Mouse (Mus musculus) gastrocnemius, adult 8-10 months (tissue): Measurements from ENCODE around the gene Pds5a. TPM values are rescaled to one million over a fixed set of nuclear protein-coding genes. Genes with fewer than 3 reads are reported as not detected.

Experiments used
- DNase-seq, 2 experiments: peaks; one replicate each; pipeline ENCODE4 v3.0.0; 2022; ENCODE audit warnings: low spot score in 2 of 2
- total RNA-seq, 4 experiments: library from RNA; stranded (reverse); gene quantifications; 2 replicates each; pipeline ENCODE4 v1.2.4; 2022

The Pds5a gene
- total RNA-seq, 4 experiments from 2014 or later: 37.4 to 55.3 (median 41.5) TPM

DNA sequence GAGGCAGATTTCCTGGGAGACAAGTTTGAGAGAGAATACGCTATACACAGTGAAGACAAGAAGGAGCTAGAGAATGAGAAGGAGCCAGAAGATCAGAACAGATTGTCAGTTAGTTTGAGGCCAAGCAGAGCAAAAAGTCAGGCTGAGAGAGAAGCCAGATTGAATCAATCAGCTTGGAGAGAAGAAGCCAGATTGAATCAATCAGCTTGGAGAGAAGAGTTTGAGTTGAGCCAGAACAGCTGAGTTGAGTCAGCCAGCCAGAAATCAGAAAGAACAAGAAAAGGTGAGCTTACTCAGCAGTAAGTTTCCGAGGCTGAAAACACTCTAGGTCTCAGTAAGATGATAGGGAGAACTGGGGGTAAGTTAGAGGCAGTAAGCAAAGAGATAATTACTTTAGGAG, 123.2 kb downstream of the Pds5a start:
- DNase-seq: no peak

DNA sequence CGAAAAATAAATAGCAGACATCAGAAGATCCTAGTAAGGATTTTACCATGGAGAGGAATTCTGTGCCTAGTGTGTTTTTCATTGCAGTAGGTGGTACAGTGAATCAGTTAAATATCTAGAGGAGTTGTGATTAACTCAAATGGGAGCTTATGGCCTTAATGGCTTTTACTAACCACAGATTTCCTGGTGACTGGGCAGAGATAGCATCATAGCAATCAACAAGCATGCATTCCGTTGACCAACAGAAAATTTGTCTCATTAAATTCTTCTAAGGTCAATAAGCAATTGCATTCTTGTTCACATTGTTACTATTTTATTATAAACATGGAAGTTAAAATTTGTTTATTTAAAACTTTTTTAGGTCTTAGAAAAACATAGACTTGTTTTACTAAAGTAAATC, 132.6 kb downstream of the Pds5a start:
- DNase-seq: no peak

DNA sequence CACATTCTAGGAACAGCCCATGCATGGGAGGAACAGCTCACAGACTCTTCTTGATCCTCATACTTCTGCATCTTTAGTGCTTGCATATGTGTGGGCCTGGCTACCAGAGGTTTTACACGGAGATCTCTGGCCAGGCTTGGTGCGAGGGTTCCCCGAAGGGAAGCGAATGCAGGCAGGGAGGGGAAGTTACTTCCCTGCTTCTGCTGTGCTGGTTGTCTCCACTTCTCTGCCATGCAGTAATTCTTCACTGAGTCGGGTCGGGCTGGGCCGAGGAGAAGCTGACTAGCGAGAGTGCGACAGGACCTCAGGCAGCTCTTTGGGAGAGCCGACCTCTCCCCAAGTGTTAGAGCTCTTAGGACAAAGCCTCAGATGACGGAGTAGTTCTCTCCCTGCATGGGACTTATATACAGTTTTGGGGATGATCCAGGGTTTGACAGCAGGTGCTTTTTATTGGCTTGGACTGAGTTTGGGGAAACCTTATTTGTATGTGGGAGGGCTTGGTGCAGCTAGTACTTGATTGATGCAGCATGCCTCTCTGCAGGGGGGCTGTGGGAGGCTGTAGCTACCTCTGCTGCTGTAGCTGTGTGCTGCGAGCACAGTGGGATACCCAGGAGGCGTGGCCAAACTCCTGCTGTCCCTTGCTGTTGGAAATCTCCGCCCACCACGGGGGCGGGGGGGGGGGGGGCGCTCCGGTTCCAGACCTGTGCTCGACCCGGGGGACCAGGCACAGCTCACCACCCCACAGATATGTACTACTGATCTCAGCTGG, 136.8 kb downstream of the Pds5a start:
- no peak for DNase-seq

DNA sequence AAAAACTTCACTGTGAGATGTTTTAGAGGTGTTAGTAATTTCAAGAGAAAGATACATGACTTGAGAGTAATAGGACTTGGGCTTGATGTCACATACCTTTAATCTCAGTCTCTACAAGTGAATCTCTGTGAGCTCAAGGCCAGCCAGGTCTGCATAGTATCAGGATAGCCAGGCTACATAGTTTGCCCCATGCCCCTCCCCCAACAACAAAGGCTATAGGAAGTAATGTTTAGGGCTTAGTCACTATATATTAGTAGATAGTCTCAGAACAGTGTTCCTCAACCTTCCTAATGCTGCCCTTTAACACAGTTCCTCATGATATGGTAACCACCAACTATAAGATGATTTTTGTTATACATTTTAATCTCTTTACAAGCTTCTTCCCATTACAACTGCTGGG, 141.0 kb downstream of the Pds5a start:
- DNase-seq: no peak

Other genes with a start within 250 kb of the Pds5a start
- 1 to 10 TPM in 2 of 4 experiments, not detected in 2; 1.4 to 6.5 TPM for gene Gm43552, start 205.4 kb downstream of the Pds5a start, total RNA-seq
- gene Smim14, start 161.1 kb downstream of the Pds5a start, total RNA-seq: 10 to 100 TPM; 29.1 to 34.4 (median 30.4) TPM
- gene Ube2k, start 161.0 kb downstream of the Pds5a start, total RNA-seq: 10 to 100 TPM; 47.2 to 60.8 (median 55.1) TPM
- gene N4bp2, start 65.2 kb upstream of the Pds5a start, total RNA-seq: 1 to 10 TPM; 2.6 to 4.5 (median 3.8) TPM
- under 1 TPM in 3 of 4 experiments, not detected in 1; 0.11 to 0.48 (median 0.29) TPM for gene Rhoh, start 162.9 kb upstream of the Pds5a start, total RNA-seq
- 10 to 100 TPM in 1 of 4 experiments, 1 to 10 TPM in 3; 1.3 to 28.8 (median 6.5) TPM for gene Chrna9, start 236.6 kb upstream of the Pds5a start, total RNA-seq